Mouse (Mus musculus) yolk sac, embryonic 10.5 days (tissue): ENCODE measurements at regions not wholly inside any gene's neighbourhood (a gene's known extent, or its start where the extent isn't known, plus 50 kb on each side); places are given as distances from the start of the nearest gene placed in this dataset.
"Not testable (repeated sequence)": the region's sequence is repeated elsewhere in the genome, so short reads cannot be mapped to it uniquely, and the experiment has no call there.

Experiments used
- DNase-seq: peaks from one replicate; pipeline ENCODE4 v3.0.0-alpha.2; 2017; ENCODE audit warnings: low spot score

DNA sequence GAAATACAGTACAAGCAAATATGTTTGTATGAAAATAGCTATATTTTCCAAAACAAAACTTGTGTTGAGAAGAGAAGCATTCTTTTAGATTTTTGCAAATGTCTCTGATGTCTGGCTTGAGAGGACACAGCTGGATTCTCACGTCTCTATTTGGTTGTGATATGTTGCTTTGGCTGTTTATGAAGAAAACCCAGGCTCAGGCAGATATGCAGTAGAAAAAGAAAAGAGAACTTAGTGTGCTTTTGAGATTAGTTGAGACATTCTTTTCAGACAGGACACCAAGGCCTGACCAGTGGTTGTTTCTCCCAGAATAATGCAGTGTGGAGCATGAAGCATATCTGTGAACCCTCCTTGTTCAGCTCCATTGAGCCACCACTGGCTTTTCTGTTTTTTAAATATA lies 178.8 kb upstream of the Mamld1 start:
- DNase-seq, result no peak

DNA sequence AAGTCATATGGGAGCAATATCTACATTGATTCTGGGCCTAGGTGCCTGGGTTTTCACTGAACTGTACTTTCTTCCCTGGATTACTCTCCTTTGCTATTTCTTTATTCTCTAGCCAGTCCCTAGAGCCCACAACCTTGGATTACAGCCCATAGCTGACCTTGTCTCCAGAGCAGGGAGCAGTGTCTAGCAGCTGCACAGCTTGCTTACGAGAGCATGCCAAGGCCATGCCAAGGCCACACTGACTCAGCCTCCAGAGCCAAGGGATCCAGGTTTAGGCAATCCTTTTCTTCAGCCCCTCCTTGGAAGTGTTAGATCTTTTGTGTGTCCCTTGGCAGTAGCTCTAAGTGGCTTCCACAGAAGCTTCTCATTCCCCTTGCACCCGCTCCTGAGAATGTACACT lies 168.7 kb upstream of the Mamld1 start:
- no peak for DNase-seq

DNA sequence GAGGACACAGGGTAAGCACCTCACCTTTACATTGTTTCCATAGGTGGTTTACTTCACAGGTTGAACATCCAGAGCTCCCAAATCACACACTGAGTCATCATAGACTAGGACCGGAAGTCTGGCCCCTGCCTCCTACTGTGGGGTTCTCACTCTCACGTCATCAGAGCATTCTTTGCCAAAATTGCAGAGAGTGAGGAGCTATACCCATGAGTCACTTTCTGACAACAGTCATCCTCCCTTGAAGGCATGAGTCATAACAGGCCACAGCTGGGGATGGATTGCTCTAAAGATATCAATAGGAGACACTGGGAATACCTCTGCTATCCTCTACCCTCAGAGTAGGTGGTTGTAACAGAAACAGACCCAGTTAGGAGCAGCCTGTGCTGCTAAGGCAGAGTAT lies 166.6 kb upstream of the Mamld1 start:
- DNase-seq, result no peak

GRCm38 (mm10) chrX:70894517-70894916 lies 155.5 kb upstream of the Mamld1 start:
- DNase-seq, result no peak

- DNase-seq, result no peak
Measured at GRCm38 (mm10) chrX:70895554-70895953, 154.5 kb upstream of the Mamld1 start.

DNA sequence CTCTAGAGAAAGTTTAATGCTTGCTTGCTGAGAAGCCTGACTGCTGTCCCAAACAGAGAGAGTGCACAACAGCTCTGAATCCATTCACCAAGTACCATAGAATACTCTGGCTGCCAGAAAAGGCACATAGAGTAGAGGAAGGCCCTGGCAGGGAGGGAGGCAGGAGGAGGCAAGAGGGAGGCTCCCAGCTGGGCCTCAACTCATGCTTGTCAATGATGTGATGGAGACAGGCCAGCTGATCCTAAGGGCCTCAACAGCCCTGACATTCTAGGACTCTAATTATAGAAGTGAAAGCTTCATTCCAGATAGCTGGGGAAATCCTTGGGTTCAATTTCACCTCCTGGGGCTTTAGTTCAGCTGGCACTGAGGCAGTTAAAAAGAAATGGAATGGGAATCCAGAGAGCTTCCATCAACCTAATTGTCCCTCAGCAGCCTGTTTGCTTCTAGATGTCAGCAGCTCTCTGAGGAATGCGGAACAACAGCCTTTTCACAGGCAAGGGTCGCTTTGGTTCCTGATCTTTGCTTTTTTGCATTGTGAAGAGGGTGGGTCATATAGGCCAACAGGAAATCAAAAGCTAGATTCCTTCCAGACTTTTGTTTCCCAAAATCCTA lies 152.8 kb upstream of the Mamld1 start:
- no peak for DNase-seq

DNA sequence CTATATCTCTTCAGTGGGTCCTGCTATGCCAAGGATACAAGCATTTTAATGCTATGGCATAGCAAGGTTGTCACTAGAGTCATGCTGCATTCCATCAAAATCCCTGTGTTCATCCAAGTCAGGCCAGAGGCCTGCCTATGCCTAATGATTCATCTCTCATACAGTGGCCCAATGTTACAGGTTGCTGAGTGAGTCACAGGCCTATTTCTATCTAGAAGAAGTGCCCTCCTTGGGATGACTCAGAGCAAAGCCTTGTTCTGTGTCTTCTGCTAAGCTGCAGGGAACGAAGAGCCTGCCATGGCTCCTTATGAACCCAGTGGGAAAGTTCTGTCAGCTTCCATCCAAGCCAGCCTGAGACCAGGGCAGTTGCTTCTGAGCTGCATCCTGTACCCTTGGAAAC lies 151.2 kb upstream of the Mamld1 start:
- DNase-seq, result not testable (repeated sequence)

GRCm38 (mm10) chrX:70899720-70900479 lies 150.2 kb upstream of the Mamld1 start:
- no peak for DNase-seq

DNA sequence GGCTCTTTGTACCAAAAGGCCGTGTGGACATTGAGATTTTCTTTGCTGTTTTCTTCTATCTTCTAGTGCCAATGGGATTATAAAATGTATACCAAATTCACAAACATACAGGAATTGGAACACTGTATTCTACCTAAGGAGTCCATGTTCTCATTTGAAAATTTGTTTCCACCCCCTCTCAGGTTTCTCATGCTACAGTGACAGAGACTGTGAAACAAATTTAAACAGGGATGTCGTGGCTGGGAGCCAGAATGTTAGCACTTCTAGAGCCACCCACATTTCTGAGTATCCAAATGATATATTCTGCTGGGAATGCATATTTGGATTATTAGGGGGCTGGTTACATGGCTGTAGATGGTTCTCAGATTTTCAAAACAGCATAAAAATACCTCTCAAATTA lies 124.4 kb upstream of the Mamld1 start:
- no peak for DNase-seq

DNA sequence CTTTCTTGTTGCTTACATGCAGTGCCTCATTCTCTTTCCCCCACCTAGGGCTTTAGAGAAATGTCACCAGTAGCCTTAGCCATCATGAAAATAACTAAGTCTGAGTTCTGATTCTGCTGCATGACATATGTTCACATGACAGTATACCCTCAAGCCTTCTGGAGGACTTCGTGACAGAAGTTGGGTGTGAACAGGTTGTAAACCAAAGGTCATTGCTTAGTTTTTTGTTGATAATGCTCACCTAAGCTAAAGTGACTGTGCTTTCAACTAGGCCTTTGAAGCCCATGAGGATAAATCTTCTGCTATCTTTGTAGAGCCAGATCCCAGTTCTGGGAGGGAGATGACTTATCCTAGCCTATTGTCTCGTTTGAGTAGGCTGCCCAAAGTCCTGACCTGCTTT lies 118.1 kb upstream of the Mamld1 start:
- DNase-seq, result no peak

DNA sequence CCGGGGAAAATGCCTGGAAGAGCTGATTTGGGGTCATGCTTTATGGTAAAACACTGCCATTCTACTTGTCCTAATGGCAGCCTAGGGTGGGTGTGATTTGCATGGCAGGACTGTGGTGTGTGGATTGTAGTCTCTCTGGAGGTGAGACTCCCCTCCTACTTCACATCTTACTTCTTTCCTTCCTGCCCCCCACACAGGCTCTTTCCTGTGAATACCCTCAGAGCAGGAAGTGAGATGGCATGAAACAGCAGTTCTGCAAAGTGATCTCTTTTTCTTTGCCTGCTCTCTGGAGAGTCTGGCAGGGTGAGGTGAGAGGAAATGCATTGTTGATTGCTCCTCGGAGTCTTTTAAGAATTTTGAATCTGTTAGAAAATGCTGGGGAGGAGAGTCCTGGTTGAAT lies 104.7 kb upstream of the Mamld1 start:
- no peak for DNase-seq

GRCm38 (mm10) chrX:70946052-70946451 lies 104.0 kb upstream of the Mamld1 start:
- DNase-seq, result peak; percentile 63

DNA sequence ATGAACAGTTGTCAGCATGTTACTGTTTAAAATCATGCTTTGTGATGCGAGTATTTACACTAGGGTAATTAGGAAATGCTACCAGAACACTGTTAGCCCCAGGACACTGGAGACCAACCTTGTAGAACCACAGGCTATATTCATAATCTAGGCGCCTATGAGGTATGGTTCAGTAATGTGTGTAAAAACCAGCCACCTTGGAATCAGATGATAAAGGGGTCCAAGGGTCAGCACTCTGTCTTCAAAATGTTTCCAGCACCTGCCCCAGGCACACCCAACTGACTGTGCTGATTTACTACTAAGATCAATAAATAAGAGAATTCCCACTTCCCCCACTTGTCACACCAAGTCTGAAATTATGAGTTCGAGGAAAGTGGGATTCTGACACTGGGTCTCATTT lies 100.8 kb upstream of the Mamld1 start:
- no peak for DNase-seq

DNA sequence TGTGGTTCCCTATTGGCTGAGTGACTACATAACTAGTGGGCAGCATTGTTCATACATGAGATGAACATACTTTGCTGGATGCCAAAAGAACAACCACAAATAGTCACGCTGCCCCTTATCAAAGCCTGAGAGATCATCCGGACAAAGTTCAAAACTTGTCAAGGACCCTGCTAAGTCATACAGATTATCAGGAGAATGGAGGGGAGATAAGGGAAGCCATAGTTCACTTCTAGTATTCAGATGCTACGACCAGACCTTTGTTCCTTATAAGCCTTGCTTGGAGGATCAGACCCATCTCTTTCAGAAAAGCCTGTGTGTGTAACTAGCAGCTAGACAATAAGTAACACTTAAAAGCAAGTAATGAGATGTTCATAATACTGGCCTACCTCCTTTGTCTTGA lies 97.0 kb upstream of the Mamld1 start:
- peak; percentile 27 for DNase-seq
